Mouse (Mus musculus): Measurements from ENCODE around the gene Gm20817. TPM values are rescaled to one million over a fixed set of nuclear protein-coding genes. Genes with fewer than 3 reads are reported as not detected.
"Not testable (repeated sequence)": the region's sequence is repeated elsewhere in the genome, so short reads cannot be mapped to it uniquely, and the experiment has no call there.

The Gm20817 gene
- not detected in 2 replicates for polyA plus RNA-seq (2012; rRNA removed)

- not testable (repeated sequence) for H3K27ac ChIP-seq (ENCODE audit: insufficient read depth, low read length); H3K4me3 ChIP-seq (ENCODE audit: insufficient read depth, low read length); H3K4me1 ChIP-seq (ENCODE audit: control insufficient read depth, insufficient read depth, low read length)
Measured at GRCm38 (mm10) chrY:68832628-68833027, at the start of gene Gm20817. TSS of gene Gm20817 (minus strand) at chrY:68832728.
